Mouse (Mus musculus) liver, adult (tissue): ENCODE data around the gene Oxct1.

Experiments
- GATA4 ChIP-seq: IDR thresholded peaks from 2 replicates; pipeline ENCODE4 v1.6.1; 2014; ENCODE audit warnings: mild to moderate bottlenecking, low read length; ENCODE audit not compliant: insufficient replicate concordance

The Oxct1 gene

GRCm38 (mm10) chr15:4145352-4145751 lies 119.2 kb downstream of the Oxct1 start:
- TF ChIP-seq GATA4, result no peak

GRCm38 (mm10) chr15:4147700-4148099 lies 121.5 kb downstream of the Oxct1 start:
- no peak for TF ChIP-seq GATA4

GRCm38 (mm10) chr15:4148649-4149389 lies 122.6 kb downstream of the Oxct1 start:
- TF ChIP-seq GATA4, result no peak

GRCm38 (mm10) chr15:4154646-4155045 lies 128.5 kb downstream of the Oxct1 start:
- no peak for TF ChIP-seq GATA4

GRCm38 (mm10) chr15:4167946-4168345 lies 141.8 kb downstream of the Oxct1 start:
- no peak for TF ChIP-seq GATA4

- no peak for TF ChIP-seq GATA4
Measured at GRCm38 (mm10) chr15:4171600-4171999, 145.4 kb downstream of the Oxct1 start.

GRCm38 (mm10) chr15:4197913-4198312 lies 171.7 kb downstream of the Oxct1 start:
- no peak for TF ChIP-seq GATA4
